Mouse (Mus musculus) testis, postnatal 14 days (tissue): ENCODE results near the gene Fam160b1.
A peak's percentile ranks its signal among the peaks of the same experiment; 100 is the strongest.

ENCODE experiments used
- DNase-seq: peaks from one replicate; pipeline ENCODE4 v3.0.0; 2021; ENCODE audit warnings: low spot score

The Fam160b1 gene

DNA sequence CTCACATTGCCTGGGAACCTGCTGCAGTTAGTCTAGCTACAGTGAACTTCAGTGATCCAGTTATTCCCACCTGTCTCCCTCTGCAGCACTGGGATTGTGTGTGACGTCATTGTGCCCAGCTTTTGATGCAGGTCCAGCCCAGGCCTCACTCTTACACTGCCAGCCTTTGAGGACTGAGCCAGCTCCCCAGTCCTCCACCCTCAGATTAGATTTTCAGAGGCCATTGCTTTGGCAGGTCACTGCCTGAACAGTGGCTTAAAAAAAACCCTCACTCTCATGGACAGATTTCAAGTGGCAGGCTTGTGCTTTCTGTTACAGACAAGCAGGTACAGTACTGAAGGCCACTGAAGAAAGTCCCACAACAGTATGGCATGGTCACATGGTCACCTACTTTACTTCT lies 15.8 kb upstream of the Fam160b1 start:
- DNase-seq, result no peak

DNA sequence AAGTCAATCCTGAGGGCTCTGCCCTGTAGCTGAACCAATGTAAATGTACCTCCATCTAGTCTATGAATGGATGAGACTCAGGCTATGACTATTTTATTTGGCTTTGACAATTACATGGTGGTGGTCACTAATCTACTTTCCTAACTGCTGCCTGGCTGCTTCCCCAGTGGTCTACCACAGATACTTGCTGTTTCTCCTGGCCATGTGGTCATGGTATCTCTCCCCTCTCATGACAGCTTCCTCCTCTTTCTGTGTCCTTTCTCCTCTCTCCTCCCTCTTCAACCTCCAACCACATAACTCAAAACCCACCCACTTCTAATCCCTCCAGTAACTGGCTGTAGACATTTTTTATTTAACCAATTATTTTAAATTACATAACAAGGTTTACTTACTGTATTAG lies 11.4 kb upstream of the Fam160b1 start:
- DNase-seq, result no peak

DNA sequence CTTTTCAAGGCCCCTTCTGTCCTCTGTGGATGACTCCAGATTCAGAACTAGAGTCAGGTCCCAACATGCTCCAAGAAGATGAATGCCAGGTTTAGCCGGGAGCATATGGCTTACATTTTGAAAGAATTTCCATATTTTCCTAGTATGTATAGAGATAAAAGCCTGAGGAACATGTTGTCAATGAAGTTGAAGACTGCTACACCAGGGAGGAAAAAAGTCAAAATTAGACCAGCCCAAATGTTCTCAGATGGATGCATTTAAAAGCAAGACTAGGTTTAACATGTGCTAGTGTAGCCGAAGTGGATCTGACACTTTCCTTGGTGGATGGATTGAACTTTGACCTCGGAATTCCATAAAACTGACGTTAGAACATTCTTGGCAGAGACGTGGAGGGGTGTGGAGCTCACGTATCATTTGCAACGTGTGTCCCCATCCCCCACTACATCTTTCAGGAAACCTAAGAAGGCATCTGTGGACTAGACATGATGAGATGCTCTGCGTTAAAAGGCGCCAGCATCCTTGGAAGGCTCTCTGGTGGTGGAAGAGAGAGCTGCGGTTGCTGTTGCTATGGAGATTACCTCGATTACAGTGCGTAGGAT lies 8.0 kb upstream of the Fam160b1 start:
- no peak for DNase-seq

DNA sequence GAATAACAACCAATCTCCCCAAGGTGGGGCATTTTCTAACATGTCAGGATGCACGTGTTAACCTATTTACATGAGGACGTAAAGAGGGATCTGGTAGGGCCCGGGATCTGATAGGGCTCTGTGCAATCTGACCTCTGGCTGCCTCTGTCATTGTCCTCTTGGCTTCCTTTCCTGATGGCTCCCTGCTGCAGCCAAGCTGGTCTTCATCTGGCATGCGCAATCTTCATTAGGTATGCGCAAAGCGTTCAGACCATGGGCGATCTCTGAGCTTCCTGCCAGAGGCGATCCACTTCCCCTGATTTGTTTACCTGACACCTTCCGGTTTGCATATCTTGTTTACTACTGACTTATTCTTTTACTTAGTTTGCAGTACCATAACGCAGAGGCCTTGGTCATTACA lies 7.3 kb upstream of the Fam160b1 start:
- DNase-seq, result no peak

DNA sequence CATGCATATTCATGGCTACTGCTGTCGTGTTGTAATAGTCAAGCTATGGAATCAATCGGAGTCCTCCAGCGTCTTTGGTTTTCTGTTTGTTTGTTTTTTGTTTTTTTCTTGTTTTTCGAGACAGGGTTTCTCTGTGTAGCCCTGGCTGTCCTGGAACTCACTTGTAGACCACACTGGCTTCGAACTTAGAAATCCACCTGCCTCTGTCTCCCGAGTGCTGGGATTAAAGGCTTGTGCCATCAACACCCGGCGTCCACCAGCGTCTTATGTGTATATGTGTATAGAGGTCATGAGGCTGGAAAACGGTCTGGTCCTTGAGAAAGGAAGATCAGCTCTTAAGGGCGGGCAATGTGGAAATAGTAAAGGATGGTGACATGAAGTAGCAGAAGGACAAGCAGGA lies 6.4 kb upstream of the Fam160b1 start:
- DNase-seq, result no peak

DNA sequence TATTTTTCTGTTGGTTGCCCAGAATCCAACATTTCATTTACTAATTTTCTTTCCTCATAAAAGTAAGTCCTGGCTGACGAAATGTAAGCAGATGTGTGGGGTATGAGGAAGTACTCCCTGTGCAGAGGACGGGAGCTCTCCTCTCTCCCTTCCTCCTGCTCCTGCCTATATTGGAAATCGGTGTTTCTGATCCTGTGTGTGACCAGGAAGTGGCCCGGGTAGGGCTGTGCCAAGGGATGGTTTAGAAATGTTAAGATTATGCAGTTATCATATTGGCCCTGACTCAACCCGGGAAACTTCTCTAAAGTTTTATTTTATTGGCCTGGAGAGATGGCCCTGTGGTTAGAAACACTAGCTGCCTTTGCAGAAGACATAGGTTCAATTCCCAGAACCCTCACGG lies 5.8 kb upstream of the Fam160b1 start:
- DNase-seq, result no peak

DNA sequence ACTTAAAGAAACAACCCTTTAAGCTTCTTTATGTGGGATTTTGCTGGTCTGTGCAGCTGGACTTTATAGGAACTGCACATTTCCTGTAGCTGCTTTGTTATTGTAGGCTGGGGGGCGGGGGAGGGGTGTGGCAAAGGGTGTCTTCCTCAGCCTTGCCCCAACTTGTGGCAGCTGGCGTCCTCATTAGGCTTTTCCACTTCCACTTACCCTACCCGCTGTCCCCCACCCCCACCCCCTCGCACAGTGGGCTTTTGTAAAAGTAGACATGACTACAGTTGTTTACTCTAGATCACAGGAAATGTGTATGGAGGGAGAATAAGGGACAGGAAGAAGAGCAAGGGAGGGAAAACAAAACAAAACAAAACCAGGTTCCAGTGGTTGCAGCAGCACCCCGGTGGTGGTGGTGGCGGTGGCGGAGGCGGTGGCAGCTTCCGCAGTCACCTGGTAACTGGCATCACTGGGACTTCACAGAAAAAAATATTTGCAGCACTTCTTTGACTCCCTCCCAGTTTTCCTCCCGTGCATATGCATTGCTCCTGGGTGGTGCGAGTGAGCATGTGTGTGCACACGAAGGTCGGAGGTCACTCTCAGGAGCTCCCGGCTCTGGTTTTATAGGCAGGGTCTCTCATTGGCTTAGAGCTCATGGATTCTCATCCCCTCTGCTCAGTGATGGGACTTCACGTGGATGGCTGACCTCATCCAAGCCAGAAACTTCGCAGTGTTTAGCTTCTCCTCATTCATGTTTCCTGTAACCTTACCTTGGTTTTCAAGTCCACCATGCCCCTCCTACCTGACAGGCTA lies 4.8 kb upstream of the Fam160b1 start:
- no peak for DNase-seq

DNA sequence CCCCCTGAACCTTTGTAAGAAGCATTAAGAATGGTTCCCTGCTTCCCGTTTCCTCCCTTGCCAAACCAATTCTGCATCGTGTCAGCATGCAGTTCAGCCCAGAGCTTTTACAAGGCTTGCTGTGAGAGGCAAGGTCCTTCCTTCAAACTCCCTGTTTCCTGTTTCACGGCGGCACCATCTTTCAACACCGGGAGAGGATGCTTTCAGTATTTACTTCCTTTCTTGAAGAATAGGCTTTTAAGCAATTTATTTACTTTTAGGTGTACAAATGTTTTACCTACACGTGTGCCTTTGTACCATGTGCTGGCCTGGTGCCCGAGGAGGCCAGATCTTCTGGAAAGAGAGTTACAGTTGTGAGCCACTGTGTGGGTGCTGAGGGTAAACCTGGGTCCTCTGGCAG lies 4.2 kb upstream of the Fam160b1 start:
- no peak for DNase-seq

DNA sequence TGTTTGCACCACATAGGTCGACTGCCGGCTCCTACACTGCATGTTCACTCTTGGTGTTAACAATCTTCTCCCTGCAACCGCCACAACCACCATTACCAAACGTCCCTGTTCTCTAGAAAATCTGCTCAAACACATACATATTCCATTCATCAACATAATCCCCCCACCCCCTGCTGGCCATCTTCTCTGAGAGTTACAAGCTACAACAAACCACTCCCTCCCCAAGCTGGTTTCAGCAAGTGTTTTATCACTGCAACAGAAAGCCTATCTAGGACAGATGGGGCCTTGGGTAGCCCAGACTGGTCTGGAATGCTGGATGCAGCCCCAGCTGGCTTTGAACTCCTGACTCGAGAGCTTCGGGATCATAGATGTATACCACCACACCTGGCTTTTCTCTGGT lies 3.2 kb upstream of the Fam160b1 start:
- DNase-seq, result no peak

DNA sequence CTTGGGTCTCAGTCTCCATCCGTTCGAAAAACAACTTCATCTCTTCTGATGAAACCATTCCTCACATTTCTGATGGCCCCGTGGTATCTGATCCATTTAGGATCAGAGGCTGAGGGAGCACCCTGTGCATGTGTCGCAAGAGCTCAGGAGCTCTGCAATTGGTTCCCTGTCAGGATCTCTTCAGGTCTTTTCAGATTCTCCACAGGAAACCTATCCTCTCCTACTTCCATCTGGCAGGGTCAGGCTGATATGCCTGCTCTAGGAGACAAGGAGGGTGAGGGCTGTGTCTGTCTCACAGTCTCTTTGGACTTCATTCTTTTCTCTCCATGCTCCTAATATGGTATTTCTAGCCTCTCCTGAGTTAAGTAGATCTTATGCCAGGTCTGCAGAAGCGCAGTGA lies 2.7 kb upstream of the Fam160b1 start:
- DNase-seq, result no peak

DNA sequence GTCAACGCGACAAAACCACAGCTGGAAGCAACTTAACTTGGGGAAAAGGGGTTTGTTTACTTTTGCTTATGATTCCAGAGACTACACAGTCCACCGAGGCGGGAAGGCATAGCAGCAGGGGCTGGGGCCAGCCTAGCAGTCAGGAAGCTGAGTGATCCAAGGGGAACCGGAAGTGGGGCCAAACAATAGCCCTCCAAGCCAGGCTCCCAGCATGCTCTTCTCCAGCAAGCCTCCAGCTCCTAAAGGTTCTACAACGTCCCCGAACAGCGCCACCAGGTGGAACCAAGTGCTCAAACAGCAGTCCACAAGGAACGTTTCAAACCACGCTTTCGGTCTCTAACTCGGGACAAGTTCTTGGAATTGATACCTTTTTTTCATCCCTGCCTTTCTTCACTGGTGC lies 2.2 kb upstream of the Fam160b1 start:
- DNase-seq, result peak; percentile 64

DNA sequence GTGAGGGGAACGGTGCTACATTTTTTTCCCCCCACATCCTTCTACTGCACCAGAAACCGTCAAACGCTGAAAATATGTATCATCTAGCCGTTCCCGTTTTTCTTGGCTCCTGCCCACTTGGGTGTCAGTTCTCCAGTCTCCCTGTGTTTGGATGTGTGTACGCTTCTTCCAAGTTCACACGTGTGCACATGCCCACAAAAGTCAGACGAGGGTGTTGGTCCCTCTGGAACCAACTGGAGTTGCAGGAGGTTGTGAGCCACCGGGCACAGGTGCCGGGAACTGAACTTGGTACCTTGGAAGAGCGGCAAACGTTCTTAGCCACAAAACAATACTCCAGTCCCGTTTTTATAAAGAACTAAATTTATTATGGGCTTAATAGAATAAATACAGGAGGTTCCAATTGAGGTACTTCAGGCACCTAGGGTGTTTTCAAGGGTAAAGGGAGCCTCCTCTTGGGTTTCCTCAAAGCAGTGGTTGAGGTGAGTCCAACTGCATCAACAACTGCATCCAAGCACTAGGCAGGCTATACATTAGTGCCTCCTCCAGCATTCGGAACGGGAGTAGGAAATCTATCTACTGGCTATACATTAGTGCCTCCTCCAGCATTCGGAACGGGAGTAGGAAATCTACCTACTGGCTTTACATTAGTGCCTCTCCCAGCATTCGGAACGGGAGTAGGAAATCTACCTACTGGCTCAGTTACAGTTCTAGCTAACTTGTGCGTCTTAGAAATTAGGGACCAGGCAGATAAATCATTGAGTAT lies 1.5 kb upstream of the Fam160b1 start:
- no peak for DNase-seq

DNA sequence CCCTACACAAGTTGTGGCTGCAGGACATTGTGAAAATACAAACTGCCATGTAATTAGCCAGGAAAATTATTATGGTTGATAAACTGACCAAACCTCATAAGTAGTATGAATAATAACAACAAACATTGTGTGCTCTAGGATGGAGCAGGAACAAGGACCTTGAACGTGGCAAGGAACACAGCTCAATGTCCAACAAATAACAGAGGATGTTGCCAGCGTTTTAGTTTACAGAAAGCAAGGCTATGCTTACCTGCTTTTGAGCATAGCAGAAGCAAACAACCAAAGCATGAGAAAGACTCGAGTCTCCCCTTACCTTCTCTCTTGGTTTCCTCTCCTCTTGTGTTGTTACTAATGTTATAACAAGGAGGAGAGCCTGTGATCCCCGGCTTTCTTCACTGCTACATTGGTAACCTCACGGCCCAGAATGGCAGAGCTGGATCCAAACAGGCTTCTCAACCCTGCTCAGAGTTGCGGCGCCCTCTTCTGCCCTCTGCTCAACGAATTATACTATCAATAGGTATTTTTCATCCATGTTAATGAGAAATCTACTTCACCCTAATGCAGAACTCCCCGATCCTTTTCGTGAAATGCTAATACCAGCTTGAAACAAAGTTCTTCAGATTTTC lies 666 bp upstream of the Fam160b1 start:
- no peak for DNase-seq

DNA sequence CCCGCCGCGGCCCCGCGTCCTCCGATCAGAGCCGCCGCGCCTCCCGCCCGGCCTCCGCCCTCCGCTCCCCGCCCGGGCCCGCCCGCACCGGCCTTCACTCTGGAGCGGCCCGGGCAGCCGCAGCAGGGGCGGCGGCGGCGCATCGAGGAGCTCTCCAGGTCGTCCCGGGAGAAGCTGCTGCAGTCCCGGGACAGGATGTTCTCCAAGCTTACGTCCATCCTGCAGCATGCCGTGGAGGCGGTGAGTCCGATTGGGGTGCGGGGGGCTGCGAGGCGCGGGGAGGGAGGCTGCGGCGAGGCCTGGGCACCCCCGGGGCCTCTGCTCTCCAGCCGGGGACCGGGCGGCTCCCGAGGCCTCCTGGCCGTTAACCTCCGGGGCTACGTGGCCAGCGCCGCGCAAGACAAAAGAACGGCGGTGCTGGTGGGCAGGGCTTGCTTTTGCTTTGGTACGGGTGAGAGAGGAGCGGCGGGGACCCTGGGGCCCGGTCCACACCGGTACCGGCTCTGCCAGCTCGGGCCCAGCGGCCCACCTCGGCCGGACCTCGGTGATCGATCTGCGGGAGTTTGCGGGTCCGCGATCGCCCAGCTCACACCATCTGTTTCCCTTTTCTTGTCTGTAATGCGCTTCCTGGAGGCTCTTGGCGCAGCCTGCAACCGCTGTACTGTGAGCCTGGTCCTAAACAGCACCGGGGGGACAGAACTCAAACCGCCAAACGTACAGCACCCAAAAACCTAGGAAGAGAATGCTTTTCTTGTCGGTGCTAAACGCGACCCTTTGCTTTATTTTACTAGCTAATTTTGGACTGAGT lies 855 bp downstream of the Fam160b1 start:
- no peak for DNase-seq

DNA sequence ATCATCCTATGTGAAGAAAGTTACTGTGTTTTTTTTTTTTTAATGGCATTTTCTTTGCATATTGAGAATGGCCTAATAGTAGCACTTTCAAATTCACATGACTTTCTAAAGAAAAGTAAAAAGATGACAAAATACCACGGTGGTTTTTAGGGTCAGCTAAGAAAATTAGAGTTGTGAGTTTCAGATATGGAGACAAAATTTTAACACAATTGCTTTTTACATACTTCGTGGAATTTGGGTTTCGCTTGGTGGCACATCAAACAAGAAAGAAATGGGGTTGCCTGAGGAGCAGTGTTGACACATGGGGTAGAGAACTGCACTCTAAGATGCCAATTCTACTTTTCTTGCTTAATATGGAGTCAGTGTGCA lies 1.4 kb downstream of the Fam160b1 start:
- DNase-seq, result no peak

DNA sequence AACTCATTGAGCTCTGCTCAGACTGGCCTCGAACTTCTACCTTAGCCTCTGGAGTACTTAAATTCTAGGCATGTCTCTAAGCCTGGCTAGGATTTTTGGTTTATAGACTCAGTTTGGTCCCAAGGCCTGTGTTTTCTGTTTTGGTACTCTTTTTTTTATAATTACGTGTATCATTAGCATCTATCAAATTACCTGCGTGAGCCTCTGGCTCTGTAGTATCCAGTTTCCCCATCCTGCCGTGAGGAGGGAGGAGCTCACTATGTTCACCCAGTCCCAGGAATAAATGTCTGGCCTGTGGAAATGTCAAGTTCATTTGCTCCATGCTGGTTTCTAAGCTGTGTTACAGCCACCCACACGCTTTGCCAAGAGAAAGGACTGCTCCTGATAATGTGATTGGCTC lies 2.1 kb downstream of the Fam160b1 start:
- DNase-seq, result no peak

DNA sequence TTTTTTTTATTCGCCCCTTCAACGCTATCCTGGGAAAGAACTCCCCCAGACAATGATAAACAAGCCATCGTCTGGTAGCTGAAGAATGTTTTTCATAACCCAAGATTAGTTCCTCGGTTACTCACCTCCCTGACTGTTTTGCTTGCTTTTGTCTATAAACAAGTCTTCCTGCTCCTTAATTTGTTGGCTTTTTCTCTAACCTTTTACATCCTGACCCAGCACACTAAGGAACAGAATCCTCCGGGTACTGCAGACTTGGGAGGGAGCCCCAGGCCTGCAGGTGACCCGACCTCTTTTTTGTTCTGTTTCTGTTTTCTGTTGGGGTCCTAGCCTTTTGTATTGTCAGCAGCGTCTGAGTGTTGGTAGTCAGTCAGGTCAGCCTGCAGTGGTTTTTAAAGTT lies 2.6 kb downstream of the Fam160b1 start:
- DNase-seq, result no peak

DNA sequence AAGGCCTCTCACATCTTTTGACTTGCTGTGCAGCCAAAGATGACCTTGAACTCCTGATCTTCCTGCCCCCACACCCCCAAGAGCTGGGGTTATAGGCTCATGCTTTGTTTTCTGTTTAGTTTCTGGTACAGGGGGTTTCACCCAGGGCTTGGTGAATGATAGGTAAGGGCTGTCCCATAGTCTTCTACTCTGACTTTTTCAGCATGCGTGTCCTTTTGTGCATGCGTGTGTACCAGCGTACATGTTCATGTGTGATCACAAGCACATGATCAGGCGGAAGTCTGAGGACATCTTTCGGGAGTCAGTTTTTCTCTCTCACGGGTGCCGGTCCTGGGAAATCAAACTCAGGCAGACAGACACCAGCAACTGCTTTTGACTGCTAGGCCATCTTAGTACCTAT lies 3.1 kb downstream of the Fam160b1 start:
- DNase-seq, result no peak

DNA sequence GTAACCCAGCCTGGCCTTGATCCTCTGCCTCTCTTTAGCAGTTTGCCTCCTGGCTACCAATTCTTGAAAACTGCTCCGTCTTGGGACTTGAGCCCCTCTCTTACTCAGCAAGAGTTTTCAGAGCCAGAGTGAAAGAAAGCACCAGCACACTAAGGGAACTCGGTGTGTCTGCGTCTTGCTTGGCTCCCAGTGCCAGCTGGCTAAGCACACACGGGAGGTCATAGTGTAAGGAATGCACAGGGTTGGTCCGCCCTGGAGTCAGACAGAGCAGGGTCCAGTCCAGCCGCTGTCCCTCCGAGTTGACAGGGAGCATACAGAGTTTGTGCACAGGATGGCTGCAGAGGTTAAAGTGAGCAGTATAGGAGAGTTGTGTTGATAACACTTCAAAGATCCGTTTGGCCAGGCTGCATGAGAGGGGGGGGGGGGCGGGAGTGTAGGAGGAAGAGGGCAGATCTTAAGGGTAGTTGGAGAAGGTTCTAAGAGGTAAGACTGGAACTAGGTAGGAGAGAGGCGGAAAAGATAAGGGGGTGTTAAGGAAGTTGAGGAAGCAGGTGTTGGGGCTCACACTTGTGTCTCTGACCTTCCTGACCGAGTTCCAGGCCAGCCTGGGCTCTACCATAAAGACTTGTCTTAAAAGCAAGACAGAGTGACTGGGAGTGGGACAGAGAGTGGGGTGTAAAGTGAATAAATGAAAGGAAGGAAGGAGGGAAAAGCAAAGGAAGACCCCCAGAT lies 4.6 kb downstream of the Fam160b1 start:
- peak; percentile 55 for DNase-seq

DNA sequence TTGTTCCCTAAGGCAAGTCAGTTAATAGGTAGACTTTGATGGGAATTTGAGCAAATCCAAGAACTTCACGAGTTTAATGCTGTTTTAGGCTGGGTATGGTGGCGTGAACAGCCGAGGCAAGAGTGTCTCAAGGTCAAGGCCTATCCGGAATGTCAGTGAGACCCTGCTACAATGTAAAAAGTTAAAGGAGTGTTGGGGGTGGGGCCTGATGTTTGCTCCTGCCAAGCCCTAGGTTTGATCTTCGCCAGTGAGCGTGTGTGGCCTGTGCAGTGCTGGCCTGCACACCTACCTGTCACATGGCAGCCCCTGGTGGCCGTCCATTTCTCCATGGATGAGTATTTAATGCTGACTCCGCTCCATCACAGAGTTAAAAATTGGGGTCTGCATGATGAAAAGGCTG lies 5.5 kb downstream of the Fam160b1 start:
- peak; percentile 61 for DNase-seq

DNA sequence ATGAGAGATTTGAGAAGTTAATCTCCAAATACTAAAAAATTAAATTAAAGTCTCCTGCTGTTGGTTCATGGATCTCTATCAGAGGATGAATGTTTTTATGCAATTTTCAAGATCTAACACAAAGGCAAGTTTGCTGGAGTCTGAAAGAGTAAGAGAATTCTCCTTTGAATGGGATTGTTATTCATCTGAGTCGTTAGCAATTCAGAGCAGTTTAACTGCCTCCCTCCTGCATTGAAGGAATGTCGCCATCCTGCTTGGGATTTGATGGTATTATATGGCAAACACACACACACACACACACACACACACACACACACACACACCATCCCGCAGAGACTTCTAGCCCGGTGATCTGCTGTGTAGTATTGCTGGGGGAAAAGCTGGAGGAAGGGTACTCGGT lies 6.1 kb downstream of the Fam160b1 start:
- DNase-seq, result no peak
